Mouse (Mus musculus): Measurements from ENCODE around the gene Stk26. TPM values are rescaled to one million over a fixed set of nuclear protein-coding genes. Genes with fewer than 3 reads are reported as not detected.
A peak's percentile ranks its signal among the peaks of the same experiment; 100 is the strongest.

The Stk26 gene
- polyA plus RNA-seq (2012; rRNA removed), result 7.1 and 10.1 TPM in 2 replicates

- peak in 1 of 2 experiments; percentile 76 for DNase-seq (ENCODE audit: low read depth in 1 of 2, low spot score in 2 of 2)
- Histone ChIP-seq H3K27ac (ENCODE audit: insufficient read depth, low read length) (peak within 1 kb of the TSS; percentile 87), H3K4me1 (ENCODE audit: control insufficient read depth, insufficient read depth, insufficient read length) (peaks cover 1% of the 10 kb centered on the region), H3K4me3 (ENCODE audit: extremely low read depth, insufficient read depth, insufficient read length) (peak within 1 kb of the TSS; percentile 97), H3K27me3 (ENCODE audit: control insufficient read depth, insufficient read depth, low read length) (no peaks in the 10 kb centered on the region), H3K36me3 (ENCODE audit: control insufficient read depth, insufficient read depth, low read length) (no peaks in the 10 kb centered on the region)
- peak; percentile 37; the same call in 1 of the 2 replicates for TF ChIP-seq POLR2A (IDR thresholded peaks at IDR 0.05; ENCODE audit: low read depth, low read length)
- 0 out of 2 replicates have a peak, but pooled peaks have one; percentile 3 for TF ChIP-seq CTCF (IDR thresholded peaks at IDR 0.05; ENCODE audit: extremely low read depth, insufficient read depth, insufficient read length, insufficient replicate concordance)
- WGBS, result 25% methylated on average over 31 of the region's 31 CpGs
These were observed at the start of gene Stk26 for GRCm38 (mm10) chrX:50840847-50841560. Stk26 (plus strand) TSS chrX:50841047.

DNA sequence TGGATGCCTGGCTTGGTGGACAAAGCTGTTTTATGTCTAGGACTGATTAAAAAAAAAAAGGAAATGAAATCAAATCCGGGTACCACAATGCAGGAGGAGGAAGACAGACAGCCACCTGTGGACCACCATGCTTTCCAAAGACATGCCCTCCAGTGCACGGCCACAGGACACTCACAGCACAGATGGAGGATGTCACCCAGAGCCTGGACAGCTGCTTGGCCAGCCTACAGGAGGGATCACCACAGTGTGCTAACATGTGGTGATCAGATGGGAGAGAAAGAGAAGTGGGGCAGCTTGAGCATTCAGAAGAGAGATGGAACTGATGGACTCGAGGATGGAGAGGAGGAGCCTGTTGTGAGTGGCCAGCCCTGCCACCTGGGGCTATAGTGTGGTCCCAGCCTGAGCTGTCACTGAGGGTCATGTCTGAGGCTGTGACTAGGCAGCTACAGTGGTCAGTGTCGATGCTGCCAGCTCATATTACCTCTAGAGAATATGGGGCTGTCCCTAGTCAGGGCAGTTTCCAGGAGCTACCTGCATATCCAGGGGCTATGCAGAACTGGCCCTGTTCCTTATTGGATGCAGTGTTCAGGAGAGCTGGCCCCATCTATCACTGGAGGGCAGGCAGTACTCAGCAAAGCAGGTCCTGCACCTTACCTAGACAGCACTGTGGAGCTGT, 47.7 kb upstream of the Stk26 start:
- H3K36me3 ChIP-seq (ENCODE audit: control insufficient read depth, insufficient read depth, low read length), result no peaks in the 10 kb centered on the region
- 53% methylated on average over 4 of the region's 4 CpGs for WGBS
- H3K4me3 ChIP-seq (ENCODE audit: extremely low read depth, insufficient read depth, insufficient read length), result no peak overlapping the region
- no peaks in the 10 kb centered on the region for H3K27me3 ChIP-seq (ENCODE audit: control insufficient read depth, insufficient read depth, low read length)
- H3K4me1 ChIP-seq (ENCODE audit: control insufficient read depth, insufficient read depth, insufficient read length), result 0 out of 2 replicates have a peak, but pooled peaks cover 3% of the 10 kb centered on the region
- DNase-seq (ENCODE audit: low read depth in 1 of 2, low spot score in 2 of 2), result no peak
- TF ChIP-seq POLR2A (IDR thresholded peaks at IDR 0.05; ENCODE audit: low read depth, low read length), result no peak
- TF ChIP-seq CTCF (IDR thresholded peaks at IDR 0.05; ENCODE audit: extremely low read depth, insufficient read depth, insufficient read length, insufficient replicate concordance), result no peak
- no peak overlapping the region for H3K27ac ChIP-seq (ENCODE audit: insufficient read depth, low read length)

DNA sequence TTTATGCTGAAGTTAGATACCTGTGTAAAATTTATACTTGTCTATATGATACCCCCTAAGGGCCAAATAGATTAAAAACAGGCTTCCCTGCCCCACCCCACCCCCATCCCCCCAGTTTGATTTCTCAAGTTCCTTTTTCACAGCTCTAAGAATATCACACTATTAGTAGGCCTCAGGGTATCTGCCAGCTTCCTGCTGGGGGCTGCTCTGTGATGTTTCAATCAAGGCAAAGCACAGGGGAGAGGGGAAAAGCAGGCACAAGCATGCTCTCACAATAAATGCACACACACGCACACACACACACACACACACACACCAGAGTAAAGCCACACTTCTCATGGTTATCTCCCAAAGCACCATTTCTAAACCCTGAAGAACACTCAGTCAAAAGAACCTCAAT, 43.0 kb upstream of the Stk26 start:
- Histone ChIP-seq H3K27ac (ENCODE audit: insufficient read depth, low read length) (peak overlapping the region; percentile 35; the same call in 1 of the 2 replicates), H3K4me3 (ENCODE audit: extremely low read depth, insufficient read depth, insufficient read length) (no peak overlapping the region), H3K4me1 (ENCODE audit: control insufficient read depth, insufficient read depth, insufficient read length) (peaks cover 3% of the 10 kb centered on the region; the same call in 1 of the 2 replicates), H3K27me3 (ENCODE audit: control insufficient read depth, insufficient read depth, low read length) (no peaks in the 10 kb centered on the region), H3K36me3 (ENCODE audit: control insufficient read depth, insufficient read depth, low read length) (no peaks in the 10 kb centered on the region)
- DNase-seq (ENCODE audit: low read depth in 1 of 2, low spot score in 2 of 2), result no peak
- 53% methylated on average over 1 of the region's 1 CpGs for WGBS
- TF ChIP-seq CTCF (IDR thresholded peaks at IDR 0.05; ENCODE audit: extremely low read depth, insufficient read depth, insufficient read length, insufficient replicate concordance), result no peak
- TF ChIP-seq POLR2A (IDR thresholded peaks at IDR 0.05; ENCODE audit: low read depth, low read length), result no peak

- H3K27ac ChIP-seq (ENCODE audit: insufficient read depth, low read length), result no peak overlapping the region
- no peak overlapping the region for H3K4me3 ChIP-seq (ENCODE audit: extremely low read depth, insufficient read depth, insufficient read length)
- DNase-seq (ENCODE audit: low read depth in 1 of 2, low spot score in 2 of 2), result no peak
- H3K27me3 ChIP-seq (ENCODE audit: control insufficient read depth, insufficient read depth, low read length), result no peaks in the 10 kb centered on the region
- 90% methylated on average over 10 of the region's 10 CpGs for WGBS
- no peak for TF ChIP-seq POLR2A (IDR thresholded peaks at IDR 0.05; ENCODE audit: low read depth, low read length)
- TF ChIP-seq CTCF (IDR thresholded peaks at IDR 0.05; ENCODE audit: extremely low read depth, insufficient read depth, insufficient read length, insufficient replicate concordance), result no peak
- H3K4me1 ChIP-seq (ENCODE audit: control insufficient read depth, insufficient read depth, insufficient read length), result peaks cover 3% of the 10 kb centered on the region; the same call in 1 of the 2 replicates
- no peaks in the 10 kb centered on the region for H3K36me3 ChIP-seq (ENCODE audit: control insufficient read depth, insufficient read depth, low read length)
These were observed 42.3 kb upstream of the Stk26 start for GRCm38 (mm10) chrX:50798571-50798970.

- 74% methylated on average over 8 of the region's 8 CpGs for WGBS
- TF ChIP-seq POLR2A (IDR thresholded peaks at IDR 0.05; ENCODE audit: low read depth, low read length), result no peak
- no peak for TF ChIP-seq CTCF (IDR thresholded peaks at IDR 0.05; ENCODE audit: extremely low read depth, insufficient read depth, insufficient read length, insufficient replicate concordance)
- no peaks in the 10 kb centered on the region for H3K36me3 ChIP-seq (ENCODE audit: control insufficient read depth, insufficient read depth, low read length)
- H3K27me3 ChIP-seq (ENCODE audit: control insufficient read depth, insufficient read depth, low read length), result no peaks in the 10 kb centered on the region
- DNase-seq (ENCODE audit: low read depth in 1 of 2, low spot score in 2 of 2), result no peak
- H3K4me3 ChIP-seq (ENCODE audit: extremely low read depth, insufficient read depth, insufficient read length), result no peak overlapping the region
- no peak overlapping the region for H3K27ac ChIP-seq (ENCODE audit: insufficient read depth, low read length)
- H3K4me1 ChIP-seq (ENCODE audit: control insufficient read depth, insufficient read depth, insufficient read length), result peaks cover 5% of the 10 kb centered on the region; the same call in 1 of the 2 replicates
These were observed 41.1 kb upstream of the Stk26 start for GRCm38 (mm10) chrX:50799656-50800188.

DNA sequence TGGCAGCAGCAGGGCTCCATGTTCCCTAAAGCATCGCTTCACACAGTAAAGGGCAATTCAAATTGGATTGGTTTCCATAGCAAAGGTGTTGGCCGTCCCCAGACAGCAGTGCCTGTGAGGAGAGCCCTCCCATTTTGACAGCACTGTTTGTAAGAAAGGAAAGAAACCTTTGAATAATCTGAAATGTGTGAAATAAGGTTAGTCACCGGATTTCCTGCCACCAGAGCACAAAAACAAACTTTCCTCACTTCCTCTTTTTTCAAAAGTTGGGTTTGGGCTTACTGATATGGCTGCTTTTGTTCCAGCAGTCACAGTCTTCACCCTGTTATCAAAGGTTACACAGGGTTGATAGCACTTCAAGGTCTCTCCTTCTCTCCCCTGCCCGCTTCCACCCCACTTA, 35.2 kb upstream of the Stk26 start:
- peak; percentile 33 to 59 for DNase-seq (ENCODE audit: low read depth in 1 of 2, low spot score in 2 of 2)
- Histone ChIP-seq H3K4me1 (ENCODE audit: control insufficient read depth, insufficient read depth, insufficient read length) (peaks cover 9% of the 10 kb centered on the region; the same call in 1 of the 2 replicates), H3K27ac (ENCODE audit: insufficient read depth, low read length) (peak overlapping the region; percentile 85), H3K4me3 (ENCODE audit: extremely low read depth, insufficient read depth, insufficient read length) (no peak overlapping the region), H3K36me3 (ENCODE audit: control insufficient read depth, insufficient read depth, low read length) (no peaks in the 10 kb centered on the region), H3K27me3 (ENCODE audit: control insufficient read depth, insufficient read depth, low read length) (no peaks in the 10 kb centered on the region)
- TF ChIP-seq CTCF (IDR thresholded peaks at IDR 0.05; ENCODE audit: extremely low read depth, insufficient read depth, insufficient read length, insufficient replicate concordance), result no peak
- TF ChIP-seq POLR2A (IDR thresholded peaks at IDR 0.05; ENCODE audit: low read depth, low read length), result no peak
- 22% methylated on average over 4 of the region's 4 CpGs for WGBS
